Mouse (Mus musculus): ENCODE measurements around the gene Slf2. TPM values are rescaled to one million over a fixed set of nuclear protein-coding genes. Genes with fewer than 3 reads are reported as not detected.

Slf2 gene
- polyA plus RNA-seq, 1 experiment from 2014 or later = 25.8 TPM

DNA sequence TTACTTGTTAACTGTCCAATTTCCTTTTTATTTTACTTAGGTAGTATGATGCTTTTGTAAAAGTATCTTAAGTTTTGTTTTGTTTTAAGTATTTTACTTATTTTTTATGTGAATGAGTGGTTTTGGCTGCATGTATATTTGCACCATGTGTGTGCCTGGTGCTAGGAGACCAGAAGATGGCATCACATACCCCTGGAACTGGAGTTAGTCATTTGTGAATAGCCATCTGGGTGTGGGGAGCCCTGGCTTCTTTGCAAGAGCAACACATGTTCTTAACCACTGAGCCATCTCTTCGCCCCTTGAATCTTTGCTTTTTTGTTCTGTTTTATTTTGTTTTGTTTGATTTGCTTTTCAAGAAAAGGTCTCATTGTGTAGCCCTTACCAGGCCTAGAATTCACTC, 2.2 kb downstream of the Slf2 start:
- no peaks in the 10 kb centered on the region for H3K9me3 ChIP-seq (replicated peaks)
- H3K4me2 ChIP-seq = peak overlapping the region; percentile 88
- no peak overlapping the region; the same call in 1 of the 2 replicates for H3K9ac ChIP-seq
- H3K4me3 ChIP-seq = no peak overlapping the region
- ATAC-seq = no peak
- 71% methylated on average over 1 of the region's 1 CpGs for WGBS (ENCODE audit: insufficient replicate concordance)
- H3K27me3 ChIP-seq (replicated peaks) = no peaks in the 10 kb centered on the region
- H3K4me1 ChIP-seq = peaks cover 31% of the 10 kb centered on the region
- H3K27ac ChIP-seq = no peak overlapping the region
- H3K36me3 ChIP-seq = peaks cover 48% of the 10 kb centered on the region

DNA sequence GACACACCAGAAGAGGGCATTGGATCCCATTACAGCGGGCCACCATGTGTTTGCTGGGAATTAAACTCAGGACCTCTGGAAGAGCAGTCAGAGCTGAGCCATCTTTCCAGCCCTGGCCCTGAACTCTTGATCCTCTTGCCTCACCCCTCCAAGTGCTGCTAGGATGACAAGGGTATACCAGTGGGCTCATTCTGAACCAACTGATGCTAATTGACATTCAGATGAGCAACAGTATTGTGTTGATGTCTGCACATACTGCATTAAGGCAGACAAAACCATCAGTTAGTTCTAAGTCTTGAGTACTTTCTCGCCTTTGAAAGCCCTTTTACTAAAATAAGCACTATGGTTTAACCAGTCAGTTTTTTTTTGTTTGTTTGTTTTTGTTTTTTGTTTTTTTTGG, 28.7 kb downstream of the Slf2 start:
- no peaks in the 10 kb centered on the region for H3K27me3 ChIP-seq (replicated peaks)
- peaks cover 95% of the 10 kb centered on the region for H3K36me3 ChIP-seq
- 85% methylated on average over 2 of the region's 2 CpGs for WGBS (ENCODE audit: insufficient replicate concordance)
- H3K4me2 ChIP-seq = no peak overlapping the region
- H3K4me1 ChIP-seq = no peaks in the 10 kb centered on the region
- no peak overlapping the region for H3K9ac ChIP-seq
- H3K27ac ChIP-seq = no peak overlapping the region
- H3K9me3 ChIP-seq (replicated peaks) = no peaks in the 10 kb centered on the region
- no peak for ATAC-seq
- no peak overlapping the region for H3K4me3 ChIP-seq

DNA sequence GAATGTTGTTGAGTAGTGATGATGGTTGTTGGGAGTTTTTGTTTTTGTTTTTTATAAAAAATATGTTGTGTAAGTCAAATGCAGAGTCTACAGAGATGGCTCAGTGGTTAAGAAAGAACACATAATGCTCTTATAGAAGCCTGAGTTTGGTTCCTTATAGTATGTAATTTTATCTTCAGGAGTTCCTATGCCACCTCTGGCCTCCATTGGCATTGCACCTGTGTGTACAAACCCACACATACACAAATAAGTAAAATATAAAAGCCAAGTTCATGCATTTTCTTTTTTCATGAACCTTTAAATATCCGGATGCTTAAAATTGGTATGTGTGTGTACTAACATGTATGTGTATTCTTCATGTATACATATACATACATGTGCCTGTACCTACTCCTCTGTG, 35.0 kb downstream of the Slf2 start:
- 86% methylated on average over 1 of the region's 1 CpGs for WGBS (ENCODE audit: insufficient replicate concordance)
- no peaks in the 10 kb centered on the region for H3K27me3 ChIP-seq (replicated peaks)
- H3K36me3 ChIP-seq = peaks cover 92% of the 10 kb centered on the region

DNA sequence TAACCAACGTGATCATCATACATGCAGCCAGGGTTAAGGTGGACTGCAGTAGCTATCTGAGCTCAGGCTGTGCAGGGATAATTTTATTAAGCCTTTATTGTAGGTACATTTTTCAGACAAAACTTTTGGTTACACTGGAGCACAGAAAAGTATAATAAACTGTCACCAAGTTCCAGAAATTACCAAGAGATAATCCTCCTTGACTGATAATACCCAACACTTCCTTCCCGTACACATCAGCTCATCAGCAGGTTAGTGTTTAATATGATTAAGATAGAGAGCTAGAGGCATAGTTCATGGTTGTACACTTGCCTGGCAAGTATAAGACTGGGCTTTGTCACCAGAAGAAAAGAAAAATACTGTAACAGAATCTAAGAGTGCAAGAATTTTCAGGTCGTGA, 37.4 kb downstream of the Slf2 start:
- H3K36me3 ChIP-seq = peaks cover 93% of the 10 kb centered on the region
- no peak for ATAC-seq
- no peaks in the 10 kb centered on the region for H3K27me3 ChIP-seq (replicated peaks)
- no peak overlapping the region for H3K4me3 ChIP-seq
- no peaks in the 10 kb centered on the region for H3K9me3 ChIP-seq (replicated peaks)
- 67% methylated on average over 3 of the region's 3 CpGs for WGBS (ENCODE audit: insufficient replicate concordance)
- H3K4me1 ChIP-seq = no peaks in the 10 kb centered on the region
- no peak overlapping the region for H3K4me2 ChIP-seq
- no peak overlapping the region for H3K27ac ChIP-seq
- H3K9ac ChIP-seq = no peak overlapping the region

More for the DNA sequence above, 35.0 kb downstream of the Slf2 start:
- Histone ChIP-seq H3K4me2 (no peak overlapping the region), H3K4me1 (no peaks in the 10 kb centered on the region), H3K9me3 (replicated peaks) (no peaks in the 10 kb centered on the region), H3K9ac (no peak overlapping the region), H3K27ac (no peak overlapping the region), H3K4me3 (no peak overlapping the region)
- ATAC-seq = no peak

DNA sequence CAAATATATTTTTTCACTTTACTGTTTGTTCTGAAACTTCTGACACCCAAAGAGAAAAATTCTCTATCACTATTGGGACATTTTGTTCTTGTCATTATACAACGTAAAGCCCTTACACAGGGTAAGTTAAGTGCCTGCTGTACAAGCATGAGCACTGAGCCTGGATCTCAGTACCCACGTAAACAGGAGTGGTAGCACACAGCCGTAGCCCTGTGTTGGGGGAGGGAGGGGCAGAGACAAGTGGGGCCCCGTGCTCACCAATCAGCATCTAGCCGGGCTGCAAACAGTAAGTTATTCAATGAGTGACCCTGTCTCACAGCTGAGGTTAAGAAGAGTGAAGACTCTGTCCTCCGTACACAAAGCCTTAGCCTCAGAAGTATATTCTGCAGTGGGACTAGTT, 45.7 kb downstream of the Slf2 start:
- 82% methylated on average over 6 of the region's 6 CpGs for WGBS (ENCODE audit: insufficient replicate concordance)
- H3K27me3 ChIP-seq (replicated peaks) = no peaks in the 10 kb centered on the region
- H3K4me1 ChIP-seq = no peaks in the 10 kb centered on the region
- peaks cover 98% of the 10 kb centered on the region for H3K36me3 ChIP-seq
- H3K4me2 ChIP-seq = no peak overlapping the region
- no peak overlapping the region for H3K9ac ChIP-seq
- no peaks in the 10 kb centered on the region for H3K9me3 ChIP-seq (replicated peaks)
- no peak for ATAC-seq
- H3K4me3 ChIP-seq = no peak overlapping the region
- H3K27ac ChIP-seq = no peak overlapping the region

DNA sequence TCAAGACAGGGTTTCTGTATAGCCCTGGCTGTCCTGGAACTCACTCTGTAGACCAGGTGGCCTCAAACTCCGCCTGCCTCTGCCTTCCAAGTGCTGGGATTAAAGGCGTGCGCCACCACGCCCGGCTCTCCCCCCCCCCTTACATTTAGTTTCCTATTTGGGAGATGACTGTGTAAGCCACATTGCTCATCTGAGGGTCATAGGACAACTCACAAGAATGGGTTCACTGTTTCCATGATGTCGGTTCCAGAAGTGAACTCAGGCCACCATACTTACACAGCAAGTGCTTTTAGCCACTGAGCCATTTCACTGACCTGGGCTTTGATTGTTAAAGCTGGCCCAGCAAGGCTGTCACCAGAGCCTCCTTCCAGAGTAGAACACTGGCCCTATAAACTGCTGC, 46.2 kb downstream of the Slf2 start:
- peaks cover 98% of the 10 kb centered on the region for H3K36me3 ChIP-seq
- no peak overlapping the region for H3K27ac ChIP-seq
- H3K9ac ChIP-seq = no peak overlapping the region
- H3K4me1 ChIP-seq = no peaks in the 10 kb centered on the region
- no peak overlapping the region for H3K4me3 ChIP-seq
- no peak overlapping the region for H3K4me2 ChIP-seq
- ATAC-seq = no peak
- no peaks in the 10 kb centered on the region for H3K27me3 ChIP-seq (replicated peaks)
- WGBS (ENCODE audit: insufficient replicate concordance) = 88% methylated on average over 6 of the region's 6 CpGs
- H3K9me3 ChIP-seq (replicated peaks) = no peaks in the 10 kb centered on the region

DNA sequence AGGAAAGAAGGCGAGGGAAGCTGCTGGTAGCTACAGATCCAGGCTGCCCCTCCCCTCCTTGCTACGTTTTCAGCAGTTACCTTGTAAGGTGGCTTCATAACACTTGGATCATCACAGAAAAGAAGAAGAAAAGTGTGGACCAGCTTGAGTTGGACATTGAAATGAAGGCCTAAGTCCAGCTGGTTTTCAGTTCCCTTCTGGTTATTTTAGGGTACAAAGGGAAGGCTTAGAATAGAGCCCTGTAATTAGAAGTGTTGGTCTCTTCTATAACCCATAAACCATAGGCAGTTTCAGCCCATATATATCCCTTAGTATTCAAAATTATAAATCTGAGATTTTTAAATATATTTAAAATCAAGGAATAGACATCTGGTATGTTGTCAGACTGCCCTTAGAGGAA, 49.8 kb downstream of the Slf2 start:
- Histone ChIP-seq H3K27ac (no peak overlapping the region), H3K9me3 (replicated peaks) (no peaks in the 10 kb centered on the region), H3K36me3 (peaks cover 71% of the 10 kb centered on the region), H3K27me3 (replicated peaks) (no peaks in the 10 kb centered on the region), H3K4me3 (no peak overlapping the region), H3K4me1 (peaks cover 13% of the 10 kb centered on the region; the same call in 1 of the 2 replicates), H3K4me2 (no peak overlapping the region), H3K9ac (no peak overlapping the region)
- no peak for ATAC-seq
- 75% methylated on average over 2 of the region's 2 CpGs for WGBS (ENCODE audit: insufficient replicate concordance)

DNA sequence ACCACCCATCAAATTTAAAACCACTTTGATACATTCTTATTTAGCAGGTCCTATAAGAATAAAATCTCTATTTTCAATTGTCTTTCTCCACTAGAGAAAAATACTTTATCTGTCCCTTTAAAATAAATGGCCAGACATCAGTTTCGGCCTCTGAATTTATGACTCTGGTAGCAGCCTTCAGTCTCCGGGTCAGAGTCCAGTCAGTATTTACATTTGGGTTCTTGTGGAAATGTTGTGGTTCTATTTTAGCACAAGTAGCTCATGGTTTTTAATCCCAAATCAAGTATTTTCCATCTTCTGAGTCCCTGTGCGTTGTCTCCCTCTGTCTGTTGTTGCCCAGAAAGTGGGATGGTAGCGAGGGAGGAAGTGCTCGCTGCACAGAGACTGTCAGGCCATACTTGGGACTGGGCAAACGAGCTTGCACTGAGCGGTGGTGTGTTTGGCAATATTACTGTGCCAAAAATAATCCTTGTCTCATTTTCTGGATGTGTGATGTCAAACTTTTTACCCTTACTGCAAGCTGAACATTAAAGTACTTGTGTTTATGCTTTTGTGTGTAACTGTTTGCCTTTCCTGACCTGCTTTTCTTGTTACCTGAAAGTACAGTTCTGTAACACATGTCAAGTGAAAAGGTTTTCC, 51.6 kb downstream of the Slf2 start:
- Histone ChIP-seq H3K9ac (no peak overlapping the region), H3K4me2 (no peak overlapping the region), H3K9me3 (replicated peaks) (no peaks in the 10 kb centered on the region), H3K4me3 (no peak overlapping the region), H3K36me3 (peaks cover 53% of the 10 kb centered on the region), H3K27me3 (replicated peaks) (peaks cover 12% of the 10 kb centered on the region), H3K4me1 (peaks cover 22% of the 10 kb centered on the region), H3K27ac (no peak overlapping the region)
- no peak for ATAC-seq
- WGBS (ENCODE audit: insufficient replicate concordance) = 73% methylated on average over 7 of the region's 7 CpGs

DNA sequence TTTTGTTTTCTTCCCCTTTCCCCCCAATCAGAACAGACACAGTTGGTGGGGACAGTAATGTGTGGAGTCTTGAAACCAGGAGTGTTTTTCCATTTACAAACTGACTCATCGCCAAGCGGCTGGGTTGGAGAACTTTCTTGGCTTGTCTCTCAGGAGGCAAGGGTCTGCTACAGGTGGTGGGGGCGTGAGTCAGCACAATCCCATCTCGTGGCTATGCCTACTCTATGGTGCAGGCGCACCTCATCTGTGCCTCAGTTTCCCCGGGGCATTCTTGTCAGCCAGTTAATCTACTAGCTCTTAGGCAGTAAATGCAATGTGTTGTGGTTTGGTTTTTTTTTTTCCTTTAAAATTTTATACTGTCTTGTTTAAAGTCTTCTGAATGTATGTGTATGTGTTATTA, 52.4 kb downstream of the Slf2 start:
- H3K9me3 ChIP-seq (replicated peaks) = no peaks in the 10 kb centered on the region
- H3K36me3 ChIP-seq = peaks cover 45% of the 10 kb centered on the region
- H3K4me2 ChIP-seq = no peak overlapping the region
- WGBS (ENCODE audit: insufficient replicate concordance) = 80% methylated on average over 6 of the region's 6 CpGs
- no peak overlapping the region for H3K27ac ChIP-seq
- peaks cover 22% of the 10 kb centered on the region for H3K4me1 ChIP-seq
- no peak overlapping the region for H3K9ac ChIP-seq
- no peak for ATAC-seq
- H3K27me3 ChIP-seq (replicated peaks) = peaks cover 20% of the 10 kb centered on the region
- no peak overlapping the region for H3K4me3 ChIP-seq

DNA sequence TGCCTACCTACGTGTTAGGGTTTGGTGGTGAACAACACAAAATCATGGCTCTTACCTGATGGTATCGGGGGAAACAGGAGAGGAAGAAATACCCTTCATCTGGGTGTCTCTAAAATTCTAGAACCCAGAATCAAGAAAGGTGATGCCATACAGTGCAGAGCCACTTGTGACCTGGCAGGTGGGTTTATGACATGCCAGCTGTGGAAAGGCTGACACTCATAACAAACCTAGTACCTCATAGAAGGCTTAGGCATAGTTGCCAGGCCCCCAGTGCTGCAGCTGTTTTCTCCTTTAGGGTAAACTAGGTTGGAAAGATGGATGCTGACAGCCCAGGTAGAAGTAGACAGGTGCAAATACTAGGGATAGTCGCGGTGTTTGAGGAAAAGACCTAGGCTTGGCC, 53.5 kb downstream of the Slf2 start:
- no peak overlapping the region for H3K27ac ChIP-seq
- no peaks in the 10 kb centered on the region for H3K9me3 ChIP-seq (replicated peaks)
- ATAC-seq = no peak

DNA sequence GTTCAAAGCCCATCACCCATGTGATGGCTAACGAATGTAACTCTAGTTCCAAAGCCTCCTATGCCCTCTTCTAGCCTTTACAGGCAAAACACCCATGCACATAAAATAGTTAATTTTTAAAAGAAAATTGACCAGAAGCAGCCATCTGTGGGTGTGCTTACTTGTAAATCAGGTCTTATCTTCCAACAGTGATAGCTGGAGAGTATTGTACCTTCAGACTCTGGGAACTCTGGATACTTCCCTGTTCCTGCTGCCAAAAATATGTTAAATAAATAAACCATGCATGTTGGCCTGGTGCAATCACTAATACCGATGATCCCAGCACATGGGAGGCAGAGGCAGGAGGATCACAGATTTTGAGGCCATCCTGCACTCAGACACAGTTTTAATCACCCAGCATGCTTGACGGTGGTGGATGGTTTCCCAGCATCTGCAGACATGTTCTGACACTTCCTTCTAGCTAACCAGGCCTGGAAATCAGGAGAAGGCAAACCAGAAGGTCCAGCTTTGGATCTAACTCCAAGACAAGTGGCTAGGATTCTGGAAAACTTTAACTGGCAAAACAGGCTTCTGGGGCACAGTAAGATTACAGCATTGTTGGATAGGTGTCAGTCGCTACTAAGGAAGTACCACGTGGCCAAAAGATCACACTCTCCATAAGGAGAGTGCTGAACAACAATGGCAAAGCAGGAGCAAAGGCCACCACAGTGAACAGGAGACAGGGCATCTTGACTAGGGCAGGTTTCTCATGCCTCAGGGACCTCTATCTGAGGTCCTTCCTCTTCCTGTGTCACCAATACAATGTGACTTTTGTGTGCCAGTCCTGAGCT, 54.4 kb downstream of the Slf2 start:
- Histone ChIP-seq H3K9me3 (replicated peaks) (no peaks in the 10 kb centered on the region), H3K4me1 (peaks cover 33% of the 10 kb centered on the region), H3K27ac (no peak overlapping the region), H3K27me3 (replicated peaks) (peaks cover 40% of the 10 kb centered on the region), H3K4me3 (no peak overlapping the region), H3K4me2 (no peak overlapping the region), H3K36me3 (peaks cover 25% of the 10 kb centered on the region), H3K9ac (no peak overlapping the region)
- WGBS (ENCODE audit: insufficient replicate concordance) = 47% methylated on average over 5 of the region's 5 CpGs
- ATAC-seq = no peak

More for the DNA sequence above, 53.5 kb downstream of the Slf2 start:
- Histone ChIP-seq H3K4me1 (peaks cover 30% of the 10 kb centered on the region), H3K27me3 (replicated peaks) (peaks cover 31% of the 10 kb centered on the region), H3K4me2 (no peak overlapping the region), H3K4me3 (no peak overlapping the region), H3K36me3 (peaks cover 34% of the 10 kb centered on the region), H3K9ac (no peak overlapping the region)
- 83% methylated on average over 4 of the region's 4 CpGs for WGBS (ENCODE audit: insufficient replicate concordance)

DNA sequence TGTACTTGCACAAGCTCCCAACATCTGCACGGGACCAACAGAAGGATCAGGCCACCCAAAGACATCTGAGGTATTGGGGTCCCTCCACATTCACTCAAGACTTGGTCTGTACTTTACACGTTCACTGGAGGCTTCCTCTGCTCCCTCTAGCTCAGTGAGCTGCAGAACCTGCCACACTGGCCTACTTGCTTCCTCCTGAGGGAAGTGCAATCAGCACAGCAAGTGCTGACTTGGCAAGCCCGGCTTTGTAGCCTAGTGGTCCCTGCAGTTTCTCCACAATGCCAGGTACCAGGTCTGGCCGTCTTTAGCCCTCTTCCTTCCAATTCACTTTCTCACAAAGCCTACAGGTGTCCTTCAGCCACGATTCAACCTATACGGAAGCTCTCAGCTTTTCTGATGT, 56.1 kb downstream of the Slf2 start:
- no peaks in the 10 kb centered on the region for H3K9me3 ChIP-seq (replicated peaks)
- H3K4me3 ChIP-seq = no peak overlapping the region
- no peak overlapping the region for H3K4me2 ChIP-seq
- 54% methylated on average over 6 of the region's 6 CpGs for WGBS (ENCODE audit: insufficient replicate concordance)
- H3K27ac ChIP-seq = no peak overlapping the region
- peaks cover 54% of the 10 kb centered on the region for H3K27me3 ChIP-seq (replicated peaks)
- H3K36me3 ChIP-seq = peaks cover 10% of the 10 kb centered on the region
- H3K4me1 ChIP-seq = peaks cover 33% of the 10 kb centered on the region
- no peak overlapping the region for H3K9ac ChIP-seq
- ATAC-seq = no peak
